Mouse (Mus musculus) heart, embryonic 12.5 days (tissue): ENCODE results near the gene Nphp1. TPM values are rescaled to one million over a fixed set of nuclear protein-coding genes. Genes with fewer than 3 reads are reported as not detected.

ENCODE experiments used
- ATAC-seq: fragments of 200-750 bp; cut with Nextera tagmentation; 2 replicates; pipeline ENCODE4 v1.8.0; 2017; ENCODE audit warnings: moderate TSS enrichment, moderate library complexity; ENCODE audit not compliant: insufficient number of reproducible peaks, low FRiP score
- H3K27ac ChIP-seq: fragments of 300-500 bp; sonication (generic); 2 replicates; pipeline ENCODE4 v1.5.1; 2016; ENCODE audit warnings: mild to moderate bottlenecking, moderate library complexity; ENCODE audit not compliant: poor library complexity, severe bottlenecking
- H3K27me3 ChIP-seq: fragments of 300-500 bp; sonication (generic); replicated peaks from 2 replicates; pipeline ENCODE4 v1.6.1; 2016; ENCODE audit warnings: mild to moderate bottlenecking, moderate library complexity
- H3K36me3 ChIP-seq: fragments of 300-500 bp; sonication (generic); 2 replicates; pipeline ENCODE4 v1.6.1; 2016; ENCODE audit warnings: mild to moderate bottlenecking, moderate library complexity
- H3K4me1 ChIP-seq: fragments of 300-500 bp; sonication (generic); replicated peaks from 2 replicates; pipeline ENCODE4 v1.6.1; 2016; ENCODE audit warnings: mild to moderate bottlenecking
- H3K4me2 ChIP-seq: fragments of 300-500 bp; sonication (generic); 2 replicates; pipeline ENCODE4 v1.6.1; 2016; ENCODE audit warnings: mild to moderate bottlenecking, moderate library complexity
- H3K4me3 ChIP-seq: fragments of 300-500 bp; sonication (generic); 2 replicates; pipeline ENCODE4 v1.5.1; 2016; ENCODE audit warnings: mild to moderate bottlenecking
- H3K9ac ChIP-seq: fragments of 300-500 bp; sonication (generic); 2 replicates; pipeline ENCODE4 v1.6.1; 2016; ENCODE audit warnings: mild to moderate bottlenecking, moderate library complexity
- H3K9me3 ChIP-seq: fragments of 300-500 bp; sonication (generic); replicated peaks from 2 replicates; pipeline ENCODE4 v1.6.1; 2016; ENCODE audit warnings: mild to moderate bottlenecking, moderate library complexity
- WGBS: fragments of 180-500 bp; shearing (Covaris S2); methylation state at CpG from one replicate; pipeline ENCODE4 v1.1.7; 2016; 5-methylcytosine and 5-hydroxymethylcytosine counted together
- polyA plus RNA-seq: library from polyadenylated mRNA; unstranded; fragments of >200 nt; fragmentation: Nextera tagmentation; extraction: Ambion mirVana; gene quantifications from 2 replicates; pipeline ENCODE4 v1.2.1, GENCODE M21; 2016

The Nphp1 gene
- polyA plus RNA-seq, 1 experiment from 2014 or later, result 14.8 TPM

GRCm38 (mm10) chr2:127742637-127743036, 46.1 kb downstream of the Nphp1 start:
- Histone ChIP-seq H3K27ac (no peak overlapping the region), H3K4me1 (no peaks in the 10 kb centered on the region), H3K9me3 (no peaks in the 10 kb centered on the region), H3K4me2 (no peak overlapping the region), H3K4me3 (no peak overlapping the region), H3K27me3 (no peaks in the 10 kb centered on the region), H3K36me3 (no peaks in the 10 kb centered on the region), H3K9ac (no peak overlapping the region)
- ATAC-seq, result no peak
- 77% methylated on average over 3 of the region's 3 CpGs for WGBS

- Histone ChIP-seq H3K27ac (no peak overlapping the region), H3K9ac (no peak overlapping the region), H3K27me3 (no peaks in the 10 kb centered on the region), H3K4me2 (no peak overlapping the region), H3K36me3 (no peaks in the 10 kb centered on the region), H3K9me3 (no peaks in the 10 kb centered on the region), H3K4me1 (no peaks in the 10 kb centered on the region; the same call in 1 of the 2 replicates), H3K4me3 (no peak overlapping the region)
- ATAC-seq, result no peak
- WGBS, result 81% methylated on average over 9 of the region's 9 CpGs
These were observed 47.8 kb downstream of the Nphp1 start for GRCm38 (mm10) chr2:127740756-127741519.

- H3K4me1 ChIP-seq, result no peaks in the 10 kb centered on the region; the same call in 1 of the 2 replicates
- H3K9ac ChIP-seq, result no peak overlapping the region
- H3K9me3 ChIP-seq, result no peaks in the 10 kb centered on the region
- 71% methylated on average over 3 of the region's 3 CpGs for WGBS
- ATAC-seq, result 0 out of 2 replicates have a peak, but pooled peaks have one; percentile 42
- no peak overlapping the region for H3K4me2 ChIP-seq
- H3K36me3 ChIP-seq, result no peaks in the 10 kb centered on the region
- no peaks in the 10 kb centered on the region for H3K27me3 ChIP-seq
- 0 out of 2 replicates have a peak overlapping the region, but pooled peaks have one; percentile 32 for H3K27ac ChIP-seq
- H3K4me3 ChIP-seq, result no peak overlapping the region
These were observed 50.8 kb downstream of the Nphp1 start for GRCm38 (mm10) chr2:127737885-127738284.

- Histone ChIP-seq H3K4me3 (no peak overlapping the region), H3K4me2 (no peak overlapping the region), H3K36me3 (no peaks in the 10 kb centered on the region), H3K4me1 (no peaks in the 10 kb centered on the region; the same call in 1 of the 2 replicates), H3K27me3 (no peaks in the 10 kb centered on the region), H3K9me3 (no peaks in the 10 kb centered on the region), H3K9ac (no peak overlapping the region), H3K27ac (peak overlapping the region; percentile 49; the same call in 1 of the 2 replicates)
- 46% methylated on average over 6 of the region's 6 CpGs for WGBS
- ATAC-seq, result peak; percentile 45
These were observed 52.0 kb downstream of the Nphp1 start for GRCm38 (mm10) chr2:127736631-127737209.

GRCm38 (mm10) chr2:127735512-127736145, 53.1 kb downstream of the Nphp1 start:
- no peak overlapping the region for H3K27ac ChIP-seq

GRCm38 (mm10) chr2:127734889-127735288, 53.8 kb downstream of the Nphp1 start:
- 75% methylated on average over 5 of the region's 5 CpGs for WGBS
- no peaks in the 10 kb centered on the region for H3K36me3 ChIP-seq
- no peak for ATAC-seq
- no peak overlapping the region for H3K4me3 ChIP-seq
- H3K4me2 ChIP-seq, result no peak overlapping the region
- no peak overlapping the region for H3K9ac ChIP-seq
- peaks cover 7% of the 10 kb centered on the region; the same call in 1 of the 2 replicates for H3K27me3 ChIP-seq
- H3K4me1 ChIP-seq, result peaks cover 12% of the 10 kb centered on the region
- H3K9me3 ChIP-seq, result no peaks in the 10 kb centered on the region
- H3K27ac ChIP-seq, result no peak overlapping the region

More at GRCm38 (mm10) chr2:127735512-127736145, 53.1 kb downstream of the Nphp1 start:
- H3K27me3 ChIP-seq, result peaks cover 3% of the 10 kb centered on the region; the same call in 1 of the 2 replicates
- no peak overlapping the region for H3K9ac ChIP-seq
- no peak overlapping the region for H3K4me2 ChIP-seq
- no peak overlapping the region for H3K4me3 ChIP-seq
- H3K36me3 ChIP-seq, result no peaks in the 10 kb centered on the region
- WGBS, result 74% methylated on average over 9 of the region's 9 CpGs
- no peaks in the 10 kb centered on the region for H3K9me3 ChIP-seq
- peaks cover 4% of the 10 kb centered on the region for H3K4me1 ChIP-seq
- no peak for ATAC-seq

- 47% methylated on average over 7 of the region's 7 CpGs for WGBS
- Histone ChIP-seq H3K4me3 (no peak overlapping the region), H3K4me2 (peak overlapping the region; percentile 70; the same call in 1 of the 2 replicates), H3K27me3 (peaks cover 10% of the 10 kb centered on the region), H3K9me3 (no peaks in the 10 kb centered on the region), H3K36me3 (no peaks in the 10 kb centered on the region), H3K27ac (no peak overlapping the region), H3K9ac (no peak overlapping the region), H3K4me1 (peaks cover 24% of the 10 kb centered on the region)
- ATAC-seq, result peak; percentile 52; the same call in 1 of the 2 replicates
These were observed 58.2 kb downstream of the Nphp1 start for GRCm38 (mm10) chr2:127730301-127730997.

GRCm38 (mm10) chr2:127729671-127730070, 59.0 kb downstream of the Nphp1 start, which contains the start of gene Mall:
Gene Mall (minus strand): TSS chr2:127729932.
- peak within 1 kb of the TSS; percentile 39 for H3K4me3 ChIP-seq
- H3K4me1 ChIP-seq, result peaks cover 28% of the 10 kb centered on the region
- H3K9me3 ChIP-seq, result no peaks in the 10 kb centered on the region
- H3K27ac ChIP-seq, result no peak within 1 kb of the TSS
- H3K27me3 ChIP-seq, result peaks cover 10% of the 10 kb centered on the region
- H3K36me3 ChIP-seq, result no peaks in the 10 kb centered on the region
- peak; percentile 33; the same call in 1 of the 2 replicates for ATAC-seq
- H3K4me2 ChIP-seq, result peak within 1 kb of the TSS; percentile 70
- WGBS, result 2% methylated on average over 26 of the region's 26 CpGs
- H3K9ac ChIP-seq, result peak within 1 kb of the TSS; percentile 55

GRCm38 (mm10) chr2:127728661-127729450, 59.8 kb downstream of the Nphp1 start:
- Histone ChIP-seq H3K4me2 (peak overlapping the region; percentile 70), H3K9ac (no peak overlapping the region), H3K27ac (no peak overlapping the region), H3K27me3 (peaks cover 10% of the 10 kb centered on the region), H3K9me3 (no peaks in the 10 kb centered on the region), H3K4me1 (peaks cover 28% of the 10 kb centered on the region), H3K36me3 (no peaks in the 10 kb centered on the region), H3K4me3 (no peak overlapping the region)
- ATAC-seq, result no peak
- 41% methylated on average over 15 of the region's 15 CpGs for WGBS

GRCm38 (mm10) chr2:127728146-127728545, 60.6 kb downstream of the Nphp1 start:
- Histone ChIP-seq H3K9ac (no peak overlapping the region), H3K9me3 (no peaks in the 10 kb centered on the region), H3K27me3 (peaks cover 10% of the 10 kb centered on the region), H3K4me2 (0 out of 2 replicates have a peak overlapping the region, but pooled peaks have one; percentile 25), H3K27ac (peak overlapping the region; percentile 14; the same call in 1 of the 2 replicates), H3K4me1 (peaks cover 32% of the 10 kb centered on the region), H3K36me3 (no peaks in the 10 kb centered on the region), H3K4me3 (no peak overlapping the region)
- 64% methylated on average over 6 of the region's 6 CpGs for WGBS
- no peak for ATAC-seq
